Mouse (Mus musculus): ENCODE measurements around the gene Rnaseh2c.
A peak's percentile ranks its signal among the peaks of the same experiment; 100 is the strongest.

Gene Rnaseh2c

GRCm38 (mm10) chr19:5609547-5610404, 8.1 kb downstream of the Rnaseh2c start, which contains the start of gene Kat5:
Kat5 (minus strand) TSS chr19:5610237.
- Histone ChIP-seq H3K36me3 (ENCODE audit: insufficient read depth, low read length) (peaks cover 44% of the 10 kb centered on the region), H3K4me1 (replicated peaks; ENCODE audit: low read depth, low read length) (peaks cover 58% of the 10 kb centered on the region), H3K27me3 (ENCODE audit: insufficient read depth, low read length) (no peaks in the 10 kb centered on the region), H3K9me3 (ENCODE audit: low read length) (no peaks in the 10 kb centered on the region), H3K4me3 (replicated peaks; ENCODE audit: low read length) (peak within 1 kb of the TSS; percentile 93)
- TF ChIP-seq NANOG (IDR thresholded peaks at IDR 0.05; ENCODE audit: borderline replicate concordance, low read length) (no peak), POU5F1 (IDR thresholded peaks at IDR 0.05; ENCODE audit: borderline replicate concordance, low read length) (no peak), CTCF (conservative IDR thresholded peaks at IDR 0.05; ENCODE audit: low read length) (no peak)

GRCm38 (mm10) chr19:5611973-5612372, 10.3 kb downstream of the Rnaseh2c start:
- Histone ChIP-seq H3K4me3 (replicated peaks; ENCODE audit: low read length) (no peak overlapping the region), H3K4me1 (replicated peaks; ENCODE audit: low read depth, low read length) (peaks cover 45% of the 10 kb centered on the region), H3K27me3 (ENCODE audit: insufficient read depth, low read length) (no peaks in the 10 kb centered on the region), H3K9me3 (ENCODE audit: low read length) (no peaks in the 10 kb centered on the region), H3K36me3 (ENCODE audit: insufficient read depth, low read length) (peaks cover 22% of the 10 kb centered on the region)
- TF ChIP-seq NANOG (IDR thresholded peaks at IDR 0.05; ENCODE audit: borderline replicate concordance, low read length) (no peak), CTCF (conservative IDR thresholded peaks at IDR 0.05; ENCODE audit: low read length) (no peak), POU5F1 (IDR thresholded peaks at IDR 0.05; ENCODE audit: borderline replicate concordance, low read length) (no peak)

- Histone ChIP-seq H3K27me3 (ENCODE audit: insufficient read depth, low read length) (no peaks in the 10 kb centered on the region), H3K36me3 (ENCODE audit: insufficient read depth, low read length) (peaks cover 12% of the 10 kb centered on the region), H3K9me3 (ENCODE audit: low read length) (no peaks in the 10 kb centered on the region), H3K4me1 (replicated peaks; ENCODE audit: low read depth, low read length) (peaks cover 50% of the 10 kb centered on the region), H3K4me3 (replicated peaks; ENCODE audit: low read length) (no peak overlapping the region)
- no peak for TF ChIP-seq POU5F1 (IDR thresholded peaks at IDR 0.05; ENCODE audit: borderline replicate concordance, low read length)
- TF ChIP-seq NANOG (IDR thresholded peaks at IDR 0.05; ENCODE audit: borderline replicate concordance, low read length): no peak
- TF ChIP-seq CTCF (conservative IDR thresholded peaks at IDR 0.05; ENCODE audit: low read length): no peak
These were observed 11.2 kb downstream of the Rnaseh2c start for GRCm38 (mm10) chr19:5612762-5613411.

GRCm38 (mm10) chr19:5614953-5615352, 13.3 kb downstream of the Rnaseh2c start:
- Histone ChIP-seq H3K4me3 (replicated peaks; ENCODE audit: low read length) (no peak overlapping the region), H3K9me3 (ENCODE audit: low read length) (no peaks in the 10 kb centered on the region), H3K27me3 (ENCODE audit: insufficient read depth, low read length) (no peaks in the 10 kb centered on the region), H3K4me1 (replicated peaks; ENCODE audit: low read depth, low read length) (peaks cover 41% of the 10 kb centered on the region), H3K36me3 (ENCODE audit: insufficient read depth, low read length) (no peaks in the 10 kb centered on the region)
- TF ChIP-seq NANOG (IDR thresholded peaks at IDR 0.05; ENCODE audit: borderline replicate concordance, low read length) (no peak), POU5F1 (IDR thresholded peaks at IDR 0.05; ENCODE audit: borderline replicate concordance, low read length) (no peak), CTCF (conservative IDR thresholded peaks at IDR 0.05; ENCODE audit: low read length) (no peak)

GRCm38 (mm10) chr19:5620007-5620406, 18.3 kb downstream of the Rnaseh2c start:
- TF ChIP-seq POU5F1 (IDR thresholded peaks at IDR 0.05; ENCODE audit: borderline replicate concordance, low read length) (no peak), NANOG (IDR thresholded peaks at IDR 0.05; ENCODE audit: borderline replicate concordance, low read length) (no peak), CTCF (conservative IDR thresholded peaks at IDR 0.05; ENCODE audit: low read length) (no peak)
- H3K36me3 ChIP-seq (ENCODE audit: insufficient read depth, low read length): no peaks in the 10 kb centered on the region
- H3K4me1 ChIP-seq (replicated peaks; ENCODE audit: low read depth, low read length): peaks cover 24% of the 10 kb centered on the region
- H3K9me3 ChIP-seq (ENCODE audit: low read length): no peaks in the 10 kb centered on the region
- no peak overlapping the region for H3K4me3 ChIP-seq (replicated peaks; ENCODE audit: low read length)
- H3K27me3 ChIP-seq (ENCODE audit: insufficient read depth, low read length): no peaks in the 10 kb centered on the region

GRCm38 (mm10) chr19:5621884-5622283, 20.2 kb downstream of the Rnaseh2c start:
- Histone ChIP-seq H3K4me1 (replicated peaks; ENCODE audit: low read depth, low read length) (peaks cover 20% of the 10 kb centered on the region), H3K9me3 (ENCODE audit: low read length) (no peaks in the 10 kb centered on the region), H3K27me3 (ENCODE audit: insufficient read depth, low read length) (no peaks in the 10 kb centered on the region), H3K4me3 (replicated peaks; ENCODE audit: low read length) (no peak overlapping the region), H3K36me3 (ENCODE audit: insufficient read depth, low read length) (no peaks in the 10 kb centered on the region)
- no peak for TF ChIP-seq NANOG (IDR thresholded peaks at IDR 0.05; ENCODE audit: borderline replicate concordance, low read length)
- no peak for TF ChIP-seq CTCF (conservative IDR thresholded peaks at IDR 0.05; ENCODE audit: low read length)
- TF ChIP-seq POU5F1 (IDR thresholded peaks at IDR 0.05; ENCODE audit: borderline replicate concordance, low read length): no peak

- no peak overlapping the region for H3K4me3 ChIP-seq (replicated peaks; ENCODE audit: low read length)
- peaks cover 18% of the 10 kb centered on the region for H3K4me1 ChIP-seq (replicated peaks; ENCODE audit: low read depth, low read length)
- TF ChIP-seq CTCF (conservative IDR thresholded peaks at IDR 0.05; ENCODE audit: low read length) (no peak), POU5F1 (IDR thresholded peaks at IDR 0.05; ENCODE audit: borderline replicate concordance, low read length) (no peak), NANOG (IDR thresholded peaks at IDR 0.05; ENCODE audit: borderline replicate concordance, low read length) (no peak)
- no peaks in the 10 kb centered on the region for H3K9me3 ChIP-seq (ENCODE audit: low read length)
- H3K27me3 ChIP-seq (ENCODE audit: insufficient read depth, low read length): no peaks in the 10 kb centered on the region
- no peaks in the 10 kb centered on the region for H3K36me3 ChIP-seq (ENCODE audit: insufficient read depth, low read length)
These were observed 23.6 kb downstream of the Rnaseh2c start for GRCm38 (mm10) chr19:5625311-5625710.

GRCm38 (mm10) chr19:5629907-5630306, 28.2 kb downstream of the Rnaseh2c start:
- no peaks in the 10 kb centered on the region for H3K9me3 ChIP-seq (ENCODE audit: low read length)
- peaks cover 12% of the 10 kb centered on the region for H3K4me1 ChIP-seq (replicated peaks; ENCODE audit: low read depth, low read length)

More at GRCm38 (mm10) chr19:5629907-5630306, 28.2 kb downstream of the Rnaseh2c start:
- Histone ChIP-seq H3K27me3 (ENCODE audit: insufficient read depth, low read length) (no peaks in the 10 kb centered on the region), H3K4me3 (replicated peaks; ENCODE audit: low read length) (no peak overlapping the region), H3K36me3 (ENCODE audit: insufficient read depth, low read length) (no peaks in the 10 kb centered on the region)
- TF ChIP-seq NANOG (IDR thresholded peaks at IDR 0.05; ENCODE audit: borderline replicate concordance, low read length): no peak
- no peak for TF ChIP-seq POU5F1 (IDR thresholded peaks at IDR 0.05; ENCODE audit: borderline replicate concordance, low read length)
- no peak for TF ChIP-seq CTCF (conservative IDR thresholded peaks at IDR 0.05; ENCODE audit: low read length)
